Mouse (Mus musculus): ENCODE measurements around the gene Edaradd. TPM values are rescaled to one million over a fixed set of nuclear protein-coding genes. Genes with fewer than 3 reads are reported as not detected.

The Edaradd gene
- polyA plus RNA-seq, 1 experiment: 1.0 TPM

- peak; percentile 94 for DNase-seq (ENCODE audit: low spot score)
Observed at GRCm38 (mm10) chr13:12460881-12461729, 59.1 kb downstream of the Edaradd start.

GRCm38 (mm10) chr13:12460443-12460842 is 59.8 kb downstream of the Edaradd start:
- no peak for DNase-seq (ENCODE audit: low spot score)

- DNase-seq (ENCODE audit: low spot score): no peak
Observed at GRCm38 (mm10) chr13:12456711-12457110, 63.5 kb downstream of the Edaradd start.

- no peak for DNase-seq (ENCODE audit: low spot score)
Observed at GRCm38 (mm10) chr13:12454686-12455390, 65.4 kb downstream of the Edaradd start.

GRCm38 (mm10) chr13:12453150-12453549 is 67.1 kb downstream of the Edaradd start:
- DNase-seq (ENCODE audit: low spot score): no peak

GRCm38 (mm10) chr13:12442008-12442587 is 78.1 kb downstream of the Edaradd start:
- no peak for DNase-seq (ENCODE audit: low spot score)

- DNase-seq (ENCODE audit: low spot score): no peak
Observed at GRCm38 (mm10) chr13:12440813-12441212, 79.4 kb downstream of the Edaradd start.

- no peak for DNase-seq (ENCODE audit: low spot score)
Observed at GRCm38 (mm10) chr13:12439586-12439985, 80.7 kb downstream of the Edaradd start.

- DNase-seq (ENCODE audit: low spot score): no peak
Observed at GRCm38 (mm10) chr13:12433843-12434242, 86.4 kb downstream of the Edaradd start.

- DNase-seq (ENCODE audit: low spot score): no peak
Observed at GRCm38 (mm10) chr13:12428556-12428955, 91.7 kb downstream of the Edaradd start.

Other genes starting within 250 kb of the Edaradd start
- 2.4 and 2.8 TPM in 2 replicates for gene Actn2, start 179.7 kb downstream of the Edaradd start, polyA plus RNA-seq (2012; rRNA removed)
- gene Heatr1, start 125.4 kb downstream of the Edaradd start, polyA plus RNA-seq (2012; rRNA removed): 16.0 and 18.2 TPM in 2 replicates
- 72.1 and 76.1 TPM in 2 replicates for gene Lgals8, start 55.5 kb downstream of the Edaradd start, polyA plus RNA-seq (2012; rRNA removed)
- gene Ero1lb, start 45.4 kb upstream of the Edaradd start, polyA plus RNA-seq (2012; rRNA removed): 4.5 and 5.6 TPM in 2 replicates

Data from urinary bladder, adult 2 months (tissue).